Mouse (Mus musculus) G1E (cell line): Measurements from ENCODE around the gene Adcy1. TPM values are rescaled to one million over a fixed set of nuclear protein-coding genes. Genes with fewer than 3 reads are reported as not detected.

Experiments
- ATAC-seq: 2 replicates; pipeline ENCODE4 v1.8.0; 2016; ENCODE audit warnings: mild to moderate bottlenecking; ENCODE audit not compliant: insufficient number of reproducible peaks, poor library complexity, low FRiP score, severe bottlenecking; ENCODE audit errors: extremely low read depth
- DNase-seq: peaks from one replicate; pipeline ENCODE4 v3.0.0; 2012; ENCODE audit warnings: low spot score
- H3K27me3 ChIP-seq: 2 replicates; pipeline ENCODE4 v1.6.1; 2012; ENCODE audit warnings: mild to moderate bottlenecking, low read length, inconsistent platforms; ENCODE audit not compliant: insufficient read depth
- H3K36me3 ChIP-seq: replicated peaks from 2 replicates; pipeline ENCODE3; 2012; ENCODE audit warnings: mild to moderate bottlenecking, inconsistent platforms
- H3K4me1 ChIP-seq: 2 replicates; pipeline ENCODE4 v1.6.1; 2012; ENCODE audit warnings: low read depth, low read length, inconsistent platforms, mixed read lengths; ENCODE audit not compliant: insufficient read depth
- H3K4me3 ChIP-seq: 2 replicates; pipeline ENCODE4 v1.5.1; 2012; ENCODE audit warnings: low read depth, mild to moderate bottlenecking, inconsistent platforms, low read length, moderate library complexity, mixed read lengths
- H3K9me3 ChIP-seq: replicated peaks from 2 replicates; pipeline ENCODE4 v1.6.1; 2012; ENCODE audit warnings: inconsistent platforms
- CTCF ChIP-seq: IDR thresholded peaks from 2 replicates; pipeline ENCODE4 v1.5.1; 2012; ENCODE audit warnings: low read depth, low read length, inconsistent platforms, mixed read lengths
- GATA1 ChIP-seq: IDR thresholded peaks from 2 replicates; pipeline ENCODE4 v1.6.1; 2012; ENCODE audit warnings: borderline replicate concordance, low read length, inconsistent platforms, mixed read lengths
- GATA2 ChIP-seq: IDR thresholded peaks from 2 replicates; pipeline ENCODE4 v1.6.1; 2012; ENCODE audit warnings: low read depth, low read length, inconsistent platforms, borderline replicate concordance
- POLR2AphosphoS5 ChIP-seq: IDR thresholded peaks from 2 replicates; pipeline ENCODE4 v1.6.1; 2012; ENCODE audit warnings: low read depth, low read length, inconsistent platforms; ENCODE audit not compliant: insufficient replicate concordance
- TAL1 ChIP-seq: conservative IDR thresholded peaks from 2 replicates; pipeline ENCODE4 v1.6.1; 2012; ENCODE audit warnings: low read depth, low read length, inconsistent platforms, mixed read lengths
- polyA plus RNA-seq: library from polyadenylated mRNA; stranded (reverse); fragments of >175 nt; gene quantifications from 2 replicates; pipeline ENCODE4 v1.2.3, GENCODE M21; 2012
- total RNA-seq, 2 experiments: library from RNA; stranded (forward) in 1 of 2; stranded (reverse) in 1 of 2; fragments of 200-1000 nt in 1 of 2; fragments of >200 nt in 1 of 2; fragmentation: Nextera tagmentation in 1 of 2; gene quantifications; 2 replicates each; pipeline ENCODE4 v1.2.3; 2014 to 2017

Gene Adcy1
- total and polyA plus RNA-seq, 3 experiments: 0.16 TPM; not detected in 2

GRCm38 (mm10) chr11:7179276-7179675 lies 116.0 kb downstream of the Adcy1 start:
- ATAC-seq: no peak
- H3K4me3 ChIP-seq: no peak overlapping the region
- H3K27me3 ChIP-seq: no peaks in the 10 kb centered on the region
- H3K9me3 ChIP-seq: peaks cover 16% of the 10 kb centered on the region
- TF ChIP-seq POLR2AphosphoS5 (no peak), TAL1 (no peak), GATA2 (no peak), CTCF (no peak), GATA1 (no peak)
- no peaks in the 10 kb centered on the region for H3K4me1 ChIP-seq
- DNase-seq: no peak
- H3K36me3 ChIP-seq: no peaks in the 10 kb centered on the region

GRCm38 (mm10) chr11:7182409-7183042 lies 119.2 kb downstream of the Adcy1 start:
- no peaks in the 10 kb centered on the region for H3K4me1 ChIP-seq
- ATAC-seq (no peak), DNase-seq (no peak)
- peaks cover 8% of the 10 kb centered on the region for H3K9me3 ChIP-seq
- TF ChIP-seq POLR2AphosphoS5: no peak
- no peak for TF ChIP-seq TAL1
- no peak for TF ChIP-seq CTCF
- no peak for TF ChIP-seq GATA1
- no peak for TF ChIP-seq GATA2
- H3K36me3 ChIP-seq: no peaks in the 10 kb centered on the region
- no peaks in the 10 kb centered on the region for H3K27me3 ChIP-seq
- H3K4me3 ChIP-seq: no peak overlapping the region

- no peaks in the 10 kb centered on the region for H3K4me1 ChIP-seq
- DNase-seq: no peak
- H3K9me3 ChIP-seq: peaks cover 10% of the 10 kb centered on the region
- H3K27me3 ChIP-seq: no peaks in the 10 kb centered on the region
- ATAC-seq: no peak
- TF ChIP-seq POLR2AphosphoS5: no peak
- no peak for TF ChIP-seq GATA1
- no peak for TF ChIP-seq CTCF
- no peak for TF ChIP-seq TAL1
- TF ChIP-seq GATA2: no peak
- H3K4me3 ChIP-seq: no peak overlapping the region
- no peaks in the 10 kb centered on the region for H3K36me3 ChIP-seq
Observed at GRCm38 (mm10) chr11:7184420-7184819, 121.1 kb downstream of the Adcy1 start.

- Histone ChIP-seq H3K36me3 (no peaks in the 10 kb centered on the region), H3K4me1 (no peaks in the 10 kb centered on the region), H3K27me3 (no peaks in the 10 kb centered on the region), H3K4me3 (no peak overlapping the region), H3K9me3 (peaks cover 18% of the 10 kb centered on the region)
- ATAC-seq (no peak), DNase-seq (no peak)
- TF ChIP-seq POLR2AphosphoS5: no peak
- no peak for TF ChIP-seq CTCF
Observed at GRCm38 (mm10) chr11:7187472-7187871, 124.2 kb downstream of the Adcy1 start.

GRCm38 (mm10) chr11:7188469-7188868 lies 125.2 kb downstream of the Adcy1 start, which contains the start of gene Gm11985:
Gm11985 (minus strand) TSS chr11:7188569.
- peaks cover 18% of the 10 kb centered on the region for H3K9me3 ChIP-seq
- ATAC-seq: no peak

GRCm38 (mm10) chr11:7192710-7193109 lies 129.4 kb downstream of the Adcy1 start:
- no peak for ATAC-seq

More at GRCm38 (mm10) chr11:7188469-7188868, 125.2 kb downstream of the Adcy1 start, which contains the start of gene Gm11985:
- DNase-seq: no peak
- Histone ChIP-seq H3K36me3 (no peaks in the 10 kb centered on the region), H3K4me1 (no peaks in the 10 kb centered on the region), H3K27me3 (no peaks in the 10 kb centered on the region), H3K4me3 (no peak within 1 kb of the TSS)
- TF ChIP-seq CTCF (no peak), GATA1 (no peak), TAL1 (no peak), GATA2 (no peak), POLR2AphosphoS5 (no peak)

More at GRCm38 (mm10) chr11:7192710-7193109, 129.4 kb downstream of the Adcy1 start:
- no peaks in the 10 kb centered on the region for H3K36me3 ChIP-seq
- no peak for DNase-seq
- H3K4me1 ChIP-seq: no peaks in the 10 kb centered on the region
- peaks cover 24% of the 10 kb centered on the region for H3K9me3 ChIP-seq
- no peak overlapping the region for H3K4me3 ChIP-seq
- H3K27me3 ChIP-seq: no peaks in the 10 kb centered on the region
- TF ChIP-seq TAL1 (no peak), CTCF (no peak), GATA1 (no peak), POLR2AphosphoS5 (no peak), GATA2 (no peak)
